Mouse (Mus musculus): ENCODE measurements at regions not wholly inside any gene's neighbourhood (a gene's known extent, or its start where the extent isn't known, plus 50 kb on each side); places are given as distances from the start of the nearest gene placed in this dataset.
A peak's percentile ranks its signal among the peaks of the same experiment; 100 is the strongest.

DNA sequence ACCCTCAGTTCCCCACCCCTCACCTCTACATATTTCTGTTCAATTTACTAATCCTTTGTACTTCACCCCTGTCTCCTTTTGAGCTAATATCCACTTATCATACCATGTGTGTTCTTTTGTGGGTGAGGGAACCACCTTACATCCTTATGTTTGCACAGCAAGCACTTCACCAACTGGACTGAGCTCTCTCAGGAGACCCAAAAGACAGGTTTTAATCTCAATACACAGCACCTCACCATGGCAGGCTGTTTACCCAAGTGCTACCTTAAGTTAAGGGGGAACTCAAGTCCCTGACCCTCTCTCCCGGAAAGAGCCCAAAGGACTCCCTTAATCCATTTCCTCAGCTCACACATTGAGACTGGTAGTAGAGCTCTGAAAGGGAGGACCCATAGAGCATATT is 62.3 kb upstream of the Agr3 start:
- H3K27me3 ChIP-seq, result no peaks in the 10 kb centered on the region
- no peaks in the 10 kb centered on the region for H3K36me3 ChIP-seq
- no peak for ATAC-seq (ENCODE audit: low FRiP score)
- no peak overlapping the region for H3K4me3 ChIP-seq
- H3K27ac ChIP-seq, result no peak overlapping the region
- no peaks in the 10 kb centered on the region for H3K9me3 ChIP-seq (replicated peaks)
- 96% methylated on average over 1 of the region's 1 CpGs for WGBS
- no peak overlapping the region for H3K9ac ChIP-seq
- H3K4me1 ChIP-seq, result no peaks in the 10 kb centered on the region
- H3K4me2 ChIP-seq (replicated peaks), result no peak overlapping the region

- no peak overlapping the region for H3K27ac ChIP-seq
- no peak overlapping the region for H3K9ac ChIP-seq
- no peak overlapping the region for H3K4me2 ChIP-seq (replicated peaks)
- no peak for ATAC-seq (ENCODE audit: low FRiP score)
- H3K9me3 ChIP-seq (replicated peaks), result no peaks in the 10 kb centered on the region
- 90% methylated on average over 4 of the region's 4 CpGs for WGBS
- H3K27me3 ChIP-seq, result no peaks in the 10 kb centered on the region
- no peak overlapping the region for H3K4me3 ChIP-seq
- H3K4me1 ChIP-seq, result no peaks in the 10 kb centered on the region
- H3K36me3 ChIP-seq, result no peaks in the 10 kb centered on the region
Measured at GRCm38 (mm10) chr12:35853159-35853558, 72.3 kb upstream of the Agr3 start.

DNA sequence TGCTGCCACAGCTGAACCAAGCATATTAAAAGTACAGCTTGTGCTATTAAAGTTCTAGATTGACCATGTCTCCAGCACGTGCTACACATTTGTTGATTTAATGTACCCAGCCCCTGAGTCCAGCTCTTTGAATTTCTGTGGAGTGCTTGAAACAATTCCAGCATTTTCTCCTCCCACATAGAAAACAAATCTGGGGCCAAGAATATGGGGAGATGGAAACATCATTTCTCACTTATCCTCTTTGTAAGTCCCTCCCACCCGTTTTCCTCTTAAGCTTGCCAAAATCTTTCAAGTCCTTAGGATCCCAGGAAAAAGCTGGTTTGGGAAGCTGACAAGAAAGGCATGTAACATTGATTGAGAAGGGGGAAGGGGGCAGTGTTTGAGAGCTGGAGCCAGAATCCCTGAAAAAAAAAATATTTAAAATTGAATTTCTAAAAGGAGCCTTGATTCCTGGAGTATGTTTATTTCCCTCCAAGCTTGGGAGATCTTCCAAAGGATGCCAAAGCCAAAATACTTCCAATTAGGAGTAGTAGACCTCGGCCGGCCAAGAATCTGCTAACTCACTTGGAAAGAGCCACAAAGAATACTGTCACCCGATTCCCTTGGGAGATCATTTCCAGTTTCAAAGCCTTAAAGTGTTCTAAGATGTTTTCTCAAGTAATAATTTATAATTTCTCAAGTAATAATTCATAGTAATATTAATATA is 78.4 kb upstream of the Agr3 start:
- Histone ChIP-seq H3K4me2 (replicated peaks) (no peak overlapping the region), H3K36me3 (no peaks in the 10 kb centered on the region), H3K9ac (no peak overlapping the region), H3K4me1 (no peaks in the 10 kb centered on the region), H3K9me3 (replicated peaks) (no peaks in the 10 kb centered on the region), H3K27me3 (no peaks in the 10 kb centered on the region), H3K27ac (no peak overlapping the region), H3K4me3 (no peak overlapping the region)
- WGBS, result 84% methylated on average over 5 of the region's 5 CpGs
- ATAC-seq (ENCODE audit: low FRiP score), result no peak

- no peak overlapping the region for H3K27ac ChIP-seq
- H3K9ac ChIP-seq, result no peak overlapping the region
- H3K4me3 ChIP-seq, result no peak overlapping the region
- H3K4me2 ChIP-seq (replicated peaks), result no peak overlapping the region
- H3K27me3 ChIP-seq, result no peaks in the 10 kb centered on the region
- no peak for ATAC-seq (ENCODE audit: low FRiP score)
- no peaks in the 10 kb centered on the region for H3K9me3 ChIP-seq (replicated peaks)
- H3K4me1 ChIP-seq, result no peaks in the 10 kb centered on the region
- H3K36me3 ChIP-seq, result no peaks in the 10 kb centered on the region
Measured at GRCm38 (mm10) chr12:35836946-35837345, 88.5 kb upstream of the Agr3 start.

DNA sequence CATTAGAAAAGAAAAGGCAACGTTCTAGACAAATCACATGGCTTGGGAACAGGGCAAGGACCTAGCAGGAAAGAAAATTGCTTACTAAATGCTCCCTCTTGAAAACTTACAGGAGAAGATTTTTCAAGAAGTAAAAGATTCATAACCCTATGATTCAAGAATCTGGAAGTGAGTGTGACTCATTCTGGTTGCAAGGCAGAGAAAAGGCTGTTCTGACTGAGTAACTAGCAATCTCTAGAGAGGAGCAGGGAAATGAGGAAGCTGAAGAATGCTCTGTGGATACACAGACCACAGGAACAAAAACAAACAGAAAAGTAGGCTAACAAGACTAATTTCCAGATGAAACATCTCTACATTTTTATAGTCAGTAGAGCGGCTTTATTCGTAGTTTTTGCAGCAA is 92.1 kb upstream of the Agr3 start:
- Histone ChIP-seq H3K4me2 (replicated peaks) (no peak overlapping the region), H3K9ac (no peak overlapping the region), H3K4me1 (no peaks in the 10 kb centered on the region), H3K27me3 (no peaks in the 10 kb centered on the region), H3K9me3 (replicated peaks) (no peaks in the 10 kb centered on the region), H3K27ac (no peak overlapping the region), H3K4me3 (no peak overlapping the region), H3K36me3 (no peaks in the 10 kb centered on the region)
- no peak for ATAC-seq (ENCODE audit: low FRiP score)
- 85% methylated on average over 3 of the region's 3 CpGs for WGBS

- no peak overlapping the region for H3K9ac ChIP-seq
- H3K36me3 ChIP-seq, result no peaks in the 10 kb centered on the region
- no peaks in the 10 kb centered on the region for H3K27me3 ChIP-seq
- H3K4me1 ChIP-seq, result no peaks in the 10 kb centered on the region
- no peak; the same call in 1 of the 2 replicates for ATAC-seq (ENCODE audit: low FRiP score)
- H3K9me3 ChIP-seq (replicated peaks), result no peaks in the 10 kb centered on the region
- H3K4me2 ChIP-seq (replicated peaks), result no peak overlapping the region
- no peak overlapping the region for H3K27ac ChIP-seq
- no peak overlapping the region for H3K4me3 ChIP-seq
- WGBS, result 83% methylated on average over 2 of the region's 2 CpGs
Measured at GRCm38 (mm10) chr12:35831922-35832512, 93.4 kb upstream of the Agr3 start.

- no peak overlapping the region for H3K27ac ChIP-seq
- no peak overlapping the region for H3K4me3 ChIP-seq
- no peaks in the 10 kb centered on the region for H3K36me3 ChIP-seq
- H3K4me2 ChIP-seq (replicated peaks), result no peak overlapping the region
- H3K27me3 ChIP-seq, result no peaks in the 10 kb centered on the region
- ATAC-seq (ENCODE audit: low FRiP score), result peak; percentile 68; the same call in 1 of the 2 replicates
- 23% methylated on average over 5 of the region's 5 CpGs for WGBS
- no peaks in the 10 kb centered on the region for H3K4me1 ChIP-seq
- H3K9me3 ChIP-seq (replicated peaks), result no peaks in the 10 kb centered on the region
- no peak overlapping the region for H3K9ac ChIP-seq
Measured at GRCm38 (mm10) chr12:35831268-35831667, 94.2 kb upstream of the Agr3 start.

- H3K4me3 ChIP-seq, result no peak overlapping the region
- H3K9ac ChIP-seq, result no peak overlapping the region
- no peaks in the 10 kb centered on the region for H3K36me3 ChIP-seq
- no peaks in the 10 kb centered on the region for H3K9me3 ChIP-seq (replicated peaks)
- 79% methylated on average over 2 of the region's 2 CpGs for WGBS
- no peaks in the 10 kb centered on the region for H3K4me1 ChIP-seq
- H3K27ac ChIP-seq, result no peak overlapping the region
- no peak for ATAC-seq (ENCODE audit: low FRiP score)
- no peak overlapping the region for H3K4me2 ChIP-seq (replicated peaks)
- H3K27me3 ChIP-seq, result no peaks in the 10 kb centered on the region
Measured at GRCm38 (mm10) chr12:35827797-35828196, 97.6 kb upstream of the Agr3 start.

DNA sequence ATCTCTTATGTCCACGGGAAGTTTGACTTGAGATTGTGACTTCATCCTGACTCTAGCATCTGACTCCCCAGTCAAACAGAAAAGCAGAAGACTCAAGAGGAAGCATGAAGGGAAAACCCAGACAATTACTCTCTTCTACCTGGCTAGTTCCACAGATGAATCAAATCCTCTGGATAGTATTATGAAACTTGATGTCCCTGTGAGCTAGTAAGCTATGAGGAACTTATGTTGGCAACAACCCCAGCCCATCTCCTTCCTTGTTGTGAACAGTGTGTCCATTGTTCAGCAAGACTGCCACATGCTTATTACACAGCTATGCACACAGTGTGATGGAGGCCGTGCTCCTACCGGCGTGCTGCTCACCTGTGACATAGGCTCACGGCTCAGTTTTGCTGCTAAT is 98.4 kb upstream of the Agr3 start:
- H3K9me3 ChIP-seq (replicated peaks), result no peaks in the 10 kb centered on the region
- WGBS, result 88% methylated on average over 5 of the region's 5 CpGs
- no peak overlapping the region for H3K9ac ChIP-seq
- H3K27me3 ChIP-seq, result no peaks in the 10 kb centered on the region
- H3K4me1 ChIP-seq, result no peaks in the 10 kb centered on the region
- no peak for ATAC-seq (ENCODE audit: low FRiP score)
- no peak overlapping the region for H3K27ac ChIP-seq
- no peak overlapping the region for H3K4me2 ChIP-seq (replicated peaks)
- H3K36me3 ChIP-seq, result no peaks in the 10 kb centered on the region
- no peak overlapping the region for H3K4me3 ChIP-seq

- ATAC-seq (ENCODE audit: low FRiP score), result no peak
- H3K4me3 ChIP-seq, result no peak overlapping the region
- H3K9ac ChIP-seq, result no peak overlapping the region
- no peaks in the 10 kb centered on the region for H3K9me3 ChIP-seq (replicated peaks)
- 44% methylated on average over 5 of the region's 5 CpGs for WGBS
- H3K27me3 ChIP-seq, result no peaks in the 10 kb centered on the region
- no peak overlapping the region for H3K27ac ChIP-seq
- no peaks in the 10 kb centered on the region for H3K4me1 ChIP-seq
- no peak overlapping the region for H3K4me2 ChIP-seq (replicated peaks)
- no peaks in the 10 kb centered on the region for H3K36me3 ChIP-seq
Measured at GRCm38 (mm10) chr12:35824587-35824987, 100.8 kb upstream of the Agr3 start.

DNA sequence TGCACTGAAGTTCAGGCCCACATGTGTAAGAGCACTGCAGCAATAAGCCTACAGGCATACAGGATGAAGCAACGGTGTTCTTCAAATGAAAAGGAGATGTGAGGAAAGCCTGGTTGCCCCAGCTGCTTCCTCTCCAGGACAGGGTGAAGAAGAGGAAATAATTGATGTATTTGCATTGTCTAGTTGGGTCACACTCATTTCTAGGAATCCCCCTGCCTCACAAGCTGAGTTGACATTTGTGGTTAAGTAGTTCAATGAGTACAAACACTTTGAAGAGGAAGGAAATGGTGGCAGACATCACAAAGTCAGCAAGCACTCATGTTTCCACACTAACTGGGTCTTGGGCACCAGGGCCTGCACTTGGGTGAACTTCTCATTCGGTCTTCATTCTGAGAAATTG is 126.2 kb upstream of the Agr3 start:
- Histone ChIP-seq H3K27ac (no peak overlapping the region), H3K9ac (no peak overlapping the region), H3K36me3 (no peaks in the 10 kb centered on the region), H3K9me3 (replicated peaks) (no peaks in the 10 kb centered on the region), H3K27me3 (no peaks in the 10 kb centered on the region), H3K4me1 (no peaks in the 10 kb centered on the region), H3K4me3 (no peak overlapping the region), H3K4me2 (replicated peaks) (no peak overlapping the region)
- ATAC-seq (ENCODE audit: low FRiP score), result no peak
- WGBS, result 84% methylated on average over 2 of the region's 2 CpGs

GRCm38 (mm10) chr12:35775396-35775795 is 150.0 kb upstream of the Agr3 start:
- no peak overlapping the region for H3K9ac ChIP-seq
- no peak overlapping the region for H3K4me2 ChIP-seq (replicated peaks)
- 88% methylated on average over 2 of the region's 2 CpGs for WGBS
- no peaks in the 10 kb centered on the region for H3K4me1 ChIP-seq
- no peak overlapping the region for H3K4me3 ChIP-seq
- H3K27me3 ChIP-seq, result no peaks in the 10 kb centered on the region
- H3K36me3 ChIP-seq, result no peaks in the 10 kb centered on the region
- no peak for ATAC-seq (ENCODE audit: low FRiP score)
- no peaks in the 10 kb centered on the region for H3K9me3 ChIP-seq (replicated peaks)
- H3K27ac ChIP-seq, result no peak overlapping the region

DNA sequence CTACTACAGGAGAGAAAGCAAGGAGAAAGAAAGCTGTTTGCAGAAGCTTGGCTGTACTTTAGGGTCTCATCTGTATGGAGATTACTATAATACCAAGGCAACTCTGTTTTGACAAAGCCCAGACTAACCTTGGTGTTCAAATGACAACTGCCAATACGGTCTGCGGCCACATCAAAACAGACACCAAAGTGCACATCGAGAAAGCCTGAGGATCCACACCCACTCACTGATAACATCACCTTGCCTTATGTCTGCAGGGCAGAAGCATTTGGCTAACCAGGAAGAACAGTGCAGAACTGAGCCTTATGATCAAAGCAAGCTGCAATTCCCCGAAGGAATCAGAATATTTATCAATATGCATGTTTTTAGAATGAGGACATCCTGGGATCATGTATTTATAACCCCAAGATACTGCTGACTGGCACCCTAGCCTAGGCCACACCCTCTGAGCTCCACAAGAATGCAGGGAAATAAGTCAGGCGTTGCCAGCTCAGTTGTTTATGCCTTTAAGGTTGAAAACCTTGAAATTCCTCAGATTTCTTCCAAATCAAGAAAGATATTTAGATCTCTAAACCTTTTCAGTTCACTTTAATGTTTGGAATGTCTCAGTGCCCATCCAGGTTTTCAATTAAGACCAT is 154.9 kb upstream of the Agr3 start:
- Histone ChIP-seq H3K9ac (no peak overlapping the region), H3K27me3 (no peaks in the 10 kb centered on the region), H3K36me3 (no peaks in the 10 kb centered on the region), H3K4me3 (no peak overlapping the region), H3K4me1 (no peaks in the 10 kb centered on the region), H3K9me3 (replicated peaks) (no peaks in the 10 kb centered on the region), H3K4me2 (replicated peaks) (no peak overlapping the region), H3K27ac (no peak overlapping the region)
- 79% methylated on average over 5 of the region's 5 CpGs for WGBS
- no peak for ATAC-seq (ENCODE audit: low FRiP score)
